ENCODE assay signal across 9 mouse cellular contexts in genomic region chr17:27203358-27204074, GRCm38 (mm10). TPM values are rescaled to one million over a fixed set of nuclear protein-coding genes. Genes with fewer than 3 reads are reported as not detected.
A peak's percentile ranks its signal among the peaks of the same experiment; 100 is the strongest.
DNase-seq lines count a peak whose midpoint lies in the region; ATAC-seq and TF ChIP-seq lines count a peak whose summit lies in the region.
"Had no signal": no experiment of that assay in that cellular context is flagged by ENCODE, and none has a peak within 500 bp of the region (broad histone marks: within the 10 kb centered on the region; RNA-seq: fewer than 3 reads in every experiment).

No protein-coding gene starts in this region.

- H3K36me3 ChIP-seq in MEL (ENCODE audit: control insufficient read depth in 1 of 2, insufficient read depth in 2 of 2, low read length in 2 of 2): peaks cover 0 to 10% of the 10 kb centered on the region in 2 experiments; a peak in 3 of 4 replicates
- H3K36me3 ChIP-seq in heart, embryonic 16.5 days (ENCODE audit: control insufficient read depth, insufficient read depth): peaks cover 17% of the 10 kb centered on the region
- peaks cover 39% of the 10 kb centered on the region for H3K36me3 ChIP-seq in limb, embryonic 13.5 days
- peaks cover 22% of the 10 kb centered on the region for H3K36me3 ChIP-seq in midbrain, embryonic 16.5 days (ENCODE audit: control insufficient read depth, insufficient read depth, low read length)

- peaks cover 21% of the 10 kb centered on the region for H3K79me2 ChIP-seq in MEL (ENCODE audit: control insufficient read depth, insufficient read depth, low read length, poor library complexity)

- no peaks in the 10 kb centered on the region for H3K27me3 ChIP-seq in MEL (ENCODE audit: control insufficient read depth in 1 of 2, insufficient read depth in 2 of 2, low read length in 2 of 2)
- H3K27me3 ChIP-seq in heart, embryonic 16.5 days (ENCODE audit: control insufficient read depth, insufficient read depth, low read length): 0 out of 2 replicates have a peak, but pooled peaks cover 3% of the 10 kb centered on the region
- no peaks in the 10 kb centered on the region for H3K27me3 ChIP-seq in limb, embryonic 13.5 days
- H3K27me3 ChIP-seq in midbrain, embryonic 16.5 days (ENCODE audit: control insufficient read depth, insufficient read depth, low read depth, low read length): no peaks in the 10 kb centered on the region

- H3K4me1 ChIP-seq in MEL (ENCODE audit: control insufficient read depth in 1 of 2, insufficient read depth in 2 of 2, low read length in 2 of 2): peaks cover 3 to 15% of the 10 kb centered on the region in 2 experiments; a peak in 3 of 4 replicates
- peaks cover 8% of the 10 kb centered on the region for H3K4me1 ChIP-seq in heart, embryonic 16.5 days (ENCODE audit: control insufficient read depth, insufficient read depth, low read length)
- peaks cover 61% of the 10 kb centered on the region for H3K4me1 ChIP-seq in limb, embryonic 13.5 days
- peaks cover 23% of the 10 kb centered on the region for H3K4me1 ChIP-seq in midbrain, embryonic 16.5 days (ENCODE audit: control insufficient read depth, insufficient read depth, low read length)

- H3K9me3 ChIP-seq in MEL (replicated peaks; ENCODE audit: insufficient read depth, low read length): no peaks in the 10 kb centered on the region
- 0 out of 2 replicates have a peak, but pooled peaks cover 4% of the 10 kb centered on the region for H3K9me3 ChIP-seq in heart, embryonic 16.5 days (replicated peaks; ENCODE audit: control insufficient read depth, low read length)
- H3K9me3 ChIP-seq in limb, embryonic 13.5 days: no peaks in the 10 kb centered on the region
- peaks cover 2% of the 10 kb centered on the region; the same call in 1 of the 2 replicates for H3K9me3 ChIP-seq in midbrain, embryonic 16.5 days (replicated peaks; ENCODE audit: control insufficient read depth, low read length, poor library complexity, severe bottlenecking)

- no peak for TF ChIP-seq RAD21 in MEL (IDR thresholded peaks at IDR 0.05; ENCODE audit: low read depth, low read length)

- under 1% methylated on average over 58 of the region's 74 CpGs for WGBS in heart, embryonic 16.5 days
- under 1% methylated on average over 69 of the region's 74 CpGs for WGBS in limb, embryonic 13.5 days
- WGBS in midbrain, embryonic 16.5 days: 1% methylated on average over 64 of the region's 74 CpGs

- intact Hi-C loops in left cerebral cortex, postnatal 4 days (cut with DNase I): no loop called here

- peak; percentile 47 to 51 for DNase-seq in adrenal gland, adult 18-20 months (ENCODE audit: low spot score in 2 of 2)
- no peak for DNase-seq in adrenal gland, adult 8-10 months
- DNase-seq in MEL (ENCODE audit: low read depth, low spot score): no peak
- DNase-seq in embryo, embryonic 10 days (ENCODE audit: low spot score): peak; percentile 31
- no peak for DNase-seq in left cerebral cortex, postnatal 4 days

- H3K9ac ChIP-seq in MEL (ENCODE audit: control insufficient read depth, low read depth, low read length, poor library complexity, severe bottlenecking): peak overlapping the region; percentile 98
- H3K9ac ChIP-seq in heart, embryonic 16.5 days (ENCODE audit: low read length): peak overlapping the region; percentile 85
- H3K9ac ChIP-seq in limb, embryonic 13.5 days: peak overlapping the region; percentile 98
- peak overlapping the region; percentile 99 for H3K9ac ChIP-seq in midbrain, embryonic 16.5 days (ENCODE audit: low read depth, low read length)

- H3K4me3 ChIP-seq in MEL (ENCODE audit: control insufficient read depth in 1 of 2, insufficient read depth in 1 of 2, low read depth in 2 of 2, low read length in 2 of 2): peak overlapping the region; percentile 83 to 98
- H3K4me3 ChIP-seq in heart, embryonic 16.5 days (ENCODE audit: low read length): peak overlapping the region; percentile 73
- peak overlapping the region; percentile 95 for H3K4me3 ChIP-seq in limb, embryonic 13.5 days
- peak overlapping the region; percentile 87 for H3K4me3 ChIP-seq in midbrain, embryonic 16.5 days (ENCODE audit: low read depth, low read length)

- no peak for TF ChIP-seq EP300 in MEL (IDR thresholded peaks at IDR 0.05; ENCODE audit: low read depth in 1 of 2, low read length in 2 of 2)

- peak overlapping the region; percentile 67 for H3K27ac ChIP-seq in MEL (ENCODE audit: control insufficient read depth, low read depth, low read length)
- peak overlapping the region; percentile 89 for H3K27ac ChIP-seq in heart, embryonic 16.5 days (ENCODE audit: low read length)
- H3K27ac ChIP-seq in limb, embryonic 13.5 days: peak overlapping the region; percentile 94
- H3K27ac ChIP-seq in midbrain, embryonic 16.5 days (ENCODE audit: low read length): peak overlapping the region; percentile 96

- no peak; a peak in 1 of 4 replicates for TF ChIP-seq POLR2A in MEL (IDR thresholded peaks at IDR 0.05; ENCODE audit: control insufficient read depth in 1 of 2, insufficient read depth in 1 of 2, low read depth in 1 of 2, low read length in 2 of 2, poor library complexity in 1 of 2)

- no peak; the same call in none of the 2 replicates for ATAC-seq in heart, embryonic 16.5 days (replicated peaks; ENCODE audit: extremely low read depth, insufficient read depth, low FRiP score)
- ATAC-seq in limb, embryonic 13.5 days (ENCODE audit: low FRiP score, low read depth): no peak; the same call in 1 of the 2 replicates
- peak; percentile 41 for ATAC-seq in midbrain, embryonic 16.5 days

- H3K4me2 ChIP-seq in heart, embryonic 16.5 days (ENCODE audit: low read depth, low read length): peak overlapping the region; percentile 74
- peak overlapping the region; percentile 91 for H3K4me2 ChIP-seq in limb, embryonic 13.5 days (replicated peaks)
- peak overlapping the region; percentile 70 for H3K4me2 ChIP-seq in midbrain, embryonic 16.5 days (ENCODE audit: low read length)

- no peak for TF ChIP-seq CTCF in MEL (IDR thresholded peaks at IDR 0.05 in 2 of 3, conservative IDR thresholded peaks at IDR 0.05 in 1 of 3; ENCODE audit: control insufficient read depth in 1 of 3, insufficient read depth in 1 of 3, low read depth in 2 of 3, low read length in 3 of 3, poor library complexity in 1 of 3, severe bottlenecking in 1 of 3)

TF ChIP-seq in MEL, 35 proteins besides CTCF, POLR2A, EP300 and RAD21:
- 0 out of 2 replicates have a peak, but pooled peaks have one; percentile 68 for TF ChIP-seq UBTF (IDR thresholded peaks at IDR 0.05; ENCODE audit: borderline replicate concordance, insufficient read depth, low read depth, low read length)
- no peak for TF ChIP-seq ZNF384 (IDR thresholded peaks at IDR 0.05; ENCODE audit: low read depth, low read length)

RNA-seq across cellular contexts. Expression of gene Lemd2, which starts 0.8 kb away (rescaled TPM):
- total RNA-seq in adrenal gland, adult 18-20 months (2021): 10 to 100 TPM; 60.5 to 72.7 TPM
- total RNA-seq in adrenal gland, adult 8-10 months (2022): 10 to 100 TPM; 58.3 to 93.1 (median 76.5) TPM
- 35.5 and 46.8 TPM in 2 replicates for total RNA-seq in MEL (2012; rRNA removed)
- polyA plus RNA-seq in MEL (2012; ENCODE audit: insufficient read depth in 1 of 2, insufficient read length in 2 of 2, low read depth in 1 of 2, low replicate concordance in 2 of 2, missing spikeins in 1 of 2): 10 to 100 TPM in 1 of 2 experiments, not detected in 1; 59.7 TPM
- polyA plus RNA-seq in heart, embryonic 16.5 days (2015; fragmentation: Nextera tagmentation; extraction: Ambion mirVana): 6.3 and 8.7 TPM in 2 replicates
- 18.6 and 18.8 TPM in 2 replicates for polyA plus RNA-seq in limb, embryonic 13.5 days (2015; fragmentation: Nextera tagmentation; extraction: Ambion mirVana)
- polyA plus RNA-seq in midbrain, embryonic 16.5 days (2015; fragmentation: Nextera tagmentation; extraction: Ambion mirVana): 20.8 and 22.8 TPM in 2 replicates
- total RNA-seq in left cerebral cortex, postnatal 4 days (2021): 10 to 100 TPM; 64.7 to 67.8 TPM

RNA-seq across cellular contexts. Expression of gene Ip6k3, which starts 35.9 kb away (rescaled TPM):
- total RNA-seq in adrenal gland, adult 18-20 months (2021): 1 to 10 TPM in 1 of 2 experiments, under 1 TPM in 1; 0.60 to 2.2 TPM
- 1 to 10 TPM in 3 of 4 experiments, under 1 TPM in 1; 0.49 to 1.8 (median 1.3) TPM for total RNA-seq in adrenal gland, adult 8-10 months (2022)
- total RNA-seq in MEL (2012; rRNA removed): not detected in 2 replicates
- not detected for polyA plus RNA-seq in MEL (2012; ENCODE audit: insufficient read depth in 1 of 2, insufficient read length in 2 of 2, low read depth in 1 of 2, low replicate concordance in 2 of 2, missing spikeins in 1 of 2)
- polyA plus RNA-seq in heart, embryonic 16.5 days (2015; fragmentation: Nextera tagmentation; extraction: Ambion mirVana): 0.44 and 0.49 TPM in 2 replicates
- 0.38 and 0.55 TPM in 2 replicates for polyA plus RNA-seq in limb, embryonic 13.5 days (2015; fragmentation: Nextera tagmentation; extraction: Ambion mirVana)
- 0.14 and 0.15 TPM in 2 replicates for polyA plus RNA-seq in midbrain, embryonic 16.5 days (2015; fragmentation: Nextera tagmentation; extraction: Ambion mirVana)
- not detected for total RNA-seq in left cerebral cortex, postnatal 4 days (2021)
- total RNA-seq: layer of hippocampus, postnatal 10 days had no signal

Comparison
In these comparisons a context has a peak if more than half of its experiments do, and no peak if none do; other contexts are left out.
1. DNase-seq: peak in adrenal gland, adult 18-20 months (2 of 2) and embryo, embryonic 10 days (single experiment); none in adrenal gland, adult 8-10 months (single experiment), MEL (single experiment) and left cerebral cortex, postnatal 4 days (single experiment).
2. Peak in every context shown above with its lines, with median percentiles within 50 percentile points of each other: H3K27ac ChIP-seq, H3K4me3 ChIP-seq, H3K9ac ChIP-seq and H3K4me2 ChIP-seq.